Mouse (Mus musculus): Measurements from ENCODE around the gene Map2k4.

GRCm38 (mm10) chr11:65739880-65740279, 48.2 kb downstream of the Map2k4 start:
- TF ChIP-seq POLR2A (IDR thresholded peaks at IDR 0.05; ENCODE audit: control insufficient read depth, extremely low read depth, insufficient read depth, low read length, poor library complexity) (no peak), CTCF (IDR thresholded peaks at IDR 0.05; ENCODE audit: borderline replicate concordance, control insufficient read depth, extremely low read depth, insufficient read depth, low read length, poor library complexity) (no peak)

Measured in thymus, adult 2 months (tissue).